Mouse (Mus musculus) ES-Bruce4 (cell line): ENCODE measurements at regions not wholly inside any gene's neighbourhood (a gene's known extent, or its start where the extent isn't known, plus 50 kb on each side); places are given as distances from the start of the nearest gene placed in this dataset.

Experiments
- H3K27ac ChIP-seq: 2 replicates; pipeline ENCODE4 v1.5.1; 2012; ENCODE audit warnings: low read length, inconsistent platforms; ENCODE audit not compliant: insufficient read depth
- H3K27me3 ChIP-seq: 2 replicates; pipeline ENCODE4 v1.6.1; 2012; ENCODE audit warnings: mild to moderate bottlenecking, low read length, inconsistent platforms; ENCODE audit not compliant: control insufficient read depth, poor library complexity, insufficient read depth, severe bottlenecking
- H3K36me3 ChIP-seq: 2 replicates; pipeline ENCODE4 v1.6.1; 2012; ENCODE audit warnings: inconsistent platforms, mild to moderate bottlenecking, low read length, moderate library complexity; ENCODE audit not compliant: control insufficient read depth, poor library complexity, insufficient read depth, severe bottlenecking
- H3K4me1 ChIP-seq: one replicate; pipeline ENCODE4 v1.8.1; 2011; ENCODE audit warnings: low read length; ENCODE audit not compliant: control insufficient read depth, insufficient read depth
- H3K4me3 ChIP-seq: 2 replicates; pipeline ENCODE4 v1.5.1; 2011; ENCODE audit warnings: low read depth, mild to moderate bottlenecking, low read length
- H3K9ac ChIP-seq: 2 replicates; pipeline ENCODE4 v1.6.1; 2012; ENCODE audit warnings: low read depth, mild to moderate bottlenecking, inconsistent platforms; ENCODE audit not compliant: poor library complexity, severe bottlenecking
- H3K9me3 ChIP-seq: replicated peaks from 2 replicates; pipeline ENCODE4 v1.6.1; 2012; ENCODE audit warnings: mild to moderate bottlenecking, low read length, inconsistent platforms; ENCODE audit not compliant: control insufficient read depth, poor library complexity, insufficient read depth, severe bottlenecking
- CTCF ChIP-seq: IDR thresholded peaks from one replicate; pipeline ENCODE4 v1.8.1; 2011; ENCODE audit warnings: low read depth, low read length
- EP300 ChIP-seq: IDR thresholded peaks from 2 replicates; pipeline ENCODE4 v1.6.1; 2011; ENCODE audit warnings: low read depth, low read length; ENCODE audit not compliant: insufficient read depth
- POLR2A ChIP-seq: IDR thresholded peaks from one replicate; pipeline ENCODE4 v1.8.1; 2011; ENCODE audit warnings: low read length; ENCODE audit not compliant: insufficient read depth

GRCm38 (mm10) chr8:8826801-8827200 lies 136.5 kb upstream of the Arglu1 start:
- no peak for TF ChIP-seq CTCF
- TF ChIP-seq POLR2A = no peak
- no peak for TF ChIP-seq EP300
- Histone ChIP-seq H3K9ac (no peak overlapping the region), H3K27ac (no peak overlapping the region), H3K4me1 (no peaks in the 10 kb centered on the region), H3K9me3 (no peaks in the 10 kb centered on the region), H3K36me3 (no peaks in the 10 kb centered on the region), H3K4me3 (no peak overlapping the region), H3K27me3 (no peaks in the 10 kb centered on the region)

GRCm38 (mm10) chr8:8824886-8825285 lies 134.6 kb upstream of the Arglu1 start:
- Histone ChIP-seq H3K9me3 (no peaks in the 10 kb centered on the region), H3K36me3 (no peaks in the 10 kb centered on the region), H3K4me3 (no peak overlapping the region), H3K27ac (no peak overlapping the region), H3K9ac (no peak overlapping the region), H3K4me1 (no peaks in the 10 kb centered on the region), H3K27me3 (peaks cover 1% of the 10 kb centered on the region; the same call in 1 of the 2 replicates)
- TF ChIP-seq CTCF (no peak), POLR2A (no peak), EP300 (no peak)

GRCm38 (mm10) chr8:8821119-8821518 lies 130.8 kb upstream of the Arglu1 start:
- H3K36me3 ChIP-seq = no peaks in the 10 kb centered on the region
- H3K27ac ChIP-seq = no peak overlapping the region
- no peaks in the 10 kb centered on the region for H3K4me1 ChIP-seq
- H3K9ac ChIP-seq = no peak overlapping the region
- TF ChIP-seq POLR2A (no peak), CTCF (no peak), EP300 (no peak)
- peaks cover 1% of the 10 kb centered on the region; the same call in 1 of the 2 replicates for H3K27me3 ChIP-seq
- no peak overlapping the region for H3K4me3 ChIP-seq
- no peaks in the 10 kb centered on the region for H3K9me3 ChIP-seq

GRCm38 (mm10) chr8:8820614-8821013 lies 130.3 kb upstream of the Arglu1 start:
- no peak overlapping the region for H3K9ac ChIP-seq
- H3K27me3 ChIP-seq = peaks cover 1% of the 10 kb centered on the region; the same call in 1 of the 2 replicates
- H3K4me1 ChIP-seq = no peaks in the 10 kb centered on the region
- H3K27ac ChIP-seq = no peak overlapping the region
- H3K4me3 ChIP-seq = no peak overlapping the region
- no peak for TF ChIP-seq CTCF
- no peak for TF ChIP-seq POLR2A
- TF ChIP-seq EP300 = no peak
- no peaks in the 10 kb centered on the region for H3K9me3 ChIP-seq
- H3K36me3 ChIP-seq = no peaks in the 10 kb centered on the region

- H3K4me1 ChIP-seq = no peaks in the 10 kb centered on the region
- no peak overlapping the region for H3K27ac ChIP-seq
- no peak overlapping the region for H3K9ac ChIP-seq
- H3K4me3 ChIP-seq = no peak overlapping the region
- H3K9me3 ChIP-seq = no peaks in the 10 kb centered on the region
- TF ChIP-seq POLR2A (no peak), EP300 (no peak), CTCF (no peak)
- peaks cover 1% of the 10 kb centered on the region; the same call in 1 of the 2 replicates for H3K27me3 ChIP-seq
- H3K36me3 ChIP-seq = no peaks in the 10 kb centered on the region
These were observed 129.1 kb upstream of the Arglu1 start for GRCm38 (mm10) chr8:8819233-8819931.

- Histone ChIP-seq H3K27ac (no peak overlapping the region), H3K27me3 (no peaks in the 10 kb centered on the region), H3K4me1 (no peaks in the 10 kb centered on the region), H3K36me3 (no peaks in the 10 kb centered on the region), H3K9ac (no peak overlapping the region), H3K9me3 (peaks cover 3% of the 10 kb centered on the region; the same call in 1 of the 2 replicates), H3K4me3 (no peak overlapping the region)
- TF ChIP-seq EP300 = no peak
- TF ChIP-seq POLR2A = no peak
These were observed 122.5 kb upstream of the Arglu1 start for GRCm38 (mm10) chr8:8812807-8813167.
